Mouse (Mus musculus): ENCODE data around the gene B830017H08Rik.
A peak's percentile ranks its signal among the peaks of the same experiment; 100 is the strongest.

B830017H08Rik gene

DNA sequence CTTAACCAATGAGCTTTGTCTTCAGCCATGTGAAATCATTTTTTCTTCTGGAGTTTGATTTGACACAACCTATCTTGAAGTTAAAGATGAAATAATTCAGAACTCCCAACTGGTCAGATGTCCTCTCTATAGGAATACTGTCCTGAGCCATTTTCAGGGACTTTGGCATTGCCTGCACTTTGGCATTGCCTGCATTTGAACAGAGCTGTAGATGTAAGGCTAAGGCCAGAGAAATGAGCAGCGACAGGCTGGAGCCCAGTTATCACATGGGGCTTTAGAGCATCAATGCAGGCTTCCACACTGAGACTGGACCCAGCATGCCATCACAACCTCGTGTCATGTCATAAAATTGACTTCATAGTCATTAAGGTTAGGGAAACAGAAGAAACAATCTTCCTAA is 20.3 kb downstream of the B830017H08Rik start:
- no peak for DNase-seq

- no peak for DNase-seq
Measured at GRCm38 (mm10) chr16:17857157-17857556, 24.2 kb downstream of the B830017H08Rik start.

GRCm38 (mm10) chr16:17858592-17858991 is 25.7 kb downstream of the B830017H08Rik start:
- peak in 1 of 2 experiments; percentile 38 for DNase-seq

- DNase-seq = no peak
Measured at GRCm38 (mm10) chr16:17865293-17865692, 32.4 kb downstream of the B830017H08Rik start.

GRCm38 (mm10) chr16:17865770-17866169 is 32.8 kb downstream of the B830017H08Rik start:
- DNase-seq = no peak

GRCm38 (mm10) chr16:17871248-17871647 is 38.3 kb downstream of the B830017H08Rik start:
- DNase-seq = no peak

GRCm38 (mm10) chr16:17872995-17873394 is 40.1 kb downstream of the B830017H08Rik start:
- no peak for DNase-seq

- no peak for DNase-seq
Measured at GRCm38 (mm10) chr16:17875174-17875573, 42.3 kb downstream of the B830017H08Rik start.

- DNase-seq = no peak
Measured at GRCm38 (mm10) chr16:17876096-17876495, 43.2 kb downstream of the B830017H08Rik start.

GRCm38 (mm10) chr16:17879571-17879970 is 46.6 kb downstream of the B830017H08Rik start:
- DNase-seq = no peak

- DNase-seq = no peak
Measured at GRCm38 (mm10) chr16:17882196-17882595, 49.3 kb downstream of the B830017H08Rik start.

DNA sequence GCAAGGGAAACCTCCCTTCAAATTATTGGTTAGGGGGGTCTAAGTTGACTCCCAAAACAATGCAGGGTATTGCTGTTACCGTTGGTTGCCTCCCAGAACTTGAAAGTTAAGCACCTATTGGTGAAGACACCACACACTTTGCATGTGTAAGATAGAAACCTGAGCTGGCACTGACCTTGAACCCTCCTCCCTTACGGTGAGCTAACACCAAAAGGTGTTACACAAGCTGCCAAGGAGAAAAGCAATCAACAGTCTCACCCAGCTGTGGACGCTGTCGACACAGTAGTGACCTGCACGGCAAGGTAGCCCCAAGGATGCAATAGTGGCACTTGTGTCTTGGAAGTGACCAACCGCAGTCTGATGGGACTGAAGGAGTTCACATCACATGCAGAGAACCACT is 51.2 kb downstream of the B830017H08Rik start:
- no peak for DNase-seq
